Mouse (Mus musculus): ENCODE data around the gene Cyth1. TPM values are rescaled to one million over a fixed set of nuclear protein-coding genes. Genes with fewer than 3 reads are reported as not detected.
A peak's percentile ranks its signal among the peaks of the same experiment; 100 is the strongest.

Gene Cyth1
- polyA plus RNA-seq, 1 experiment: 16.1 TPM

DNA sequence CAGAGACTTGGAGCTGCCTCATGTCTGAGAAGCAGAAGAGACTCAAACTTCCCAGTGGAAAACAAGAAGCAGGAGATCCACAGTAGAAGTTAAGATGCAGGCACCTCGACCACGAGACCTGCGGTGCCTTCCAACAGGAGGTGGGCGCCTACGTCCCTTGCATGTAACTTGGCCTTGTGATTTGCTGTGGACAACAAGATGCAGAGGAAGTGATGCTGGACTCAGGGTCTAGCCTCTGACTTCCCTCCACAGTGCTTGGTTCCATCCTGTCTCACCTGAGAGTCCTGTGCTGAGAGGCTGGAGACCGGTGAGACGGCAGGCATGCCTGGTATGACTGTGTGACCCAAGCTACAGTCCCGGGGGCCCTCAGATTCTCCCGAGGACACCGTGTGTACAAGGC is 101.9 kb downstream of the Cyth1 start:
- no peak for TF ChIP-seq TCF3 (IDR thresholded peaks at IDR 0.05; ENCODE audit: insufficient read length, low read depth)
- H3K4me3 ChIP-seq: peak overlapping the region; percentile 12
- H3K27me3 ChIP-seq (ENCODE audit: control insufficient read depth, insufficient read depth, insufficient read length): no peaks in the 10 kb centered on the region
- H3ac ChIP-seq (ENCODE audit: control insufficient read depth, insufficient read length): no peak overlapping the region
- peak overlapping the region; percentile 70 for H3K4me2 ChIP-seq (ENCODE audit: low read depth)
- no peaks in the 10 kb centered on the region for H3K36me3 ChIP-seq (ENCODE audit: control insufficient read depth, insufficient read depth)
- no peaks in the 10 kb centered on the region for H3K79me2 ChIP-seq (ENCODE audit: control insufficient read depth, insufficient read depth)

GRCm38 (mm10) chr11:118145771-118146351 is 102.5 kb downstream of the Cyth1 start:
- Histone ChIP-seq H3K4me3 (peak overlapping the region; percentile 12), H3K27me3 (ENCODE audit: control insufficient read depth, insufficient read depth, insufficient read length) (no peaks in the 10 kb centered on the region), H3K4me2 (ENCODE audit: low read depth) (peak overlapping the region; percentile 70), H3K79me2 (ENCODE audit: control insufficient read depth, insufficient read depth) (no peaks in the 10 kb centered on the region), H3K36me3 (ENCODE audit: control insufficient read depth, insufficient read depth) (no peaks in the 10 kb centered on the region), H3ac (ENCODE audit: control insufficient read depth, insufficient read length) (no peak overlapping the region)
- TF ChIP-seq MAX (IDR thresholded peaks at IDR 0.05; ENCODE audit: low read depth) (no peak), SRF (IDR thresholded peaks at IDR 0.05; ENCODE audit: control insufficient read depth, insufficient read length, low read depth) (no peak), CEBPB (IDR thresholded peaks at IDR 0.05; ENCODE audit: insufficient read depth, poor library complexity, severe bottlenecking) (no peak), E2F4 (IDR thresholded peaks at IDR 0.05; ENCODE audit: insufficient read depth) (no peak), TCF12 (IDR thresholded peaks at IDR 0.05; ENCODE audit: insufficient read depth, poor library complexity, severe bottlenecking) (no peak), USF1 (IDR thresholded peaks at IDR 0.05; ENCODE audit: low read depth) (peak; percentile 67), MYOD1 (IDR thresholded peaks at IDR 0.05; ENCODE audit: control insufficient read depth in 1 of 3, insufficient read length in 2 of 3, low read depth in 2 of 3) (no peak), REST (IDR thresholded peaks at IDR 0.05; ENCODE audit: insufficient read depth, insufficient read length) (no peak), POLR2A (IDR thresholded peaks at IDR 0.05; ENCODE audit: insufficient read length, low read depth) (peak; percentile 72), POLR2AphosphoS2 (IDR thresholded peaks at IDR 0.05; ENCODE audit: insufficient read length, low read depth) (peak; percentile 30), TCF3 (IDR thresholded peaks at IDR 0.05; ENCODE audit: insufficient read length, low read depth) (no peak)

DNA sequence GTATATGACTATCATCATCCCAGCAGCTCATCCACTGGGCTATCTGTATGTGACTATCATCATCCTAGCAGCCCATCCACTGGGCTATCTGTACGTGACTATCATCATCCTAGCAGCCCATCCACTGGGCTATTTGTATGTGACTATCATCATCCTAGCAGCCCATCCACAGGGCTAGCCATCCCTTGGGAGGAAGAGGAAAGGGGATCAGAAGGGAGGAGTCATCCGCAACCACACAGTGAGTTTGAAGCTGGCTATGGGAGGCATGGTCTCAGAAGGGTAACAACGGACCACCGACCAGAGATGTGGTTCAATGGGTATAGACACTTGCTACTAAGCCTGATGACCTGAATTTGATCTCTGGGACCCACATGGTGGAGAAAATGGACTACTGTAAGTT is 103.3 kb downstream of the Cyth1 start:
- no peak overlapping the region for H3ac ChIP-seq (ENCODE audit: control insufficient read depth, insufficient read length)
- no peak for TF ChIP-seq MAX (IDR thresholded peaks at IDR 0.05; ENCODE audit: low read depth)
- TF ChIP-seq CEBPB (IDR thresholded peaks at IDR 0.05; ENCODE audit: insufficient read depth, poor library complexity, severe bottlenecking): no peak
- no peak for TF ChIP-seq REST (IDR thresholded peaks at IDR 0.05; ENCODE audit: insufficient read depth, insufficient read length)
- no peak for TF ChIP-seq MYOG (IDR thresholded peaks at IDR 0.05; ENCODE audit: control insufficient read depth in 1 of 3, insufficient read depth in 1 of 3, insufficient read length in 2 of 3, low read depth in 2 of 3)
- no peak for TF ChIP-seq POLR2AphosphoS2 (IDR thresholded peaks at IDR 0.05; ENCODE audit: insufficient read length, low read depth)
- no peak for TF ChIP-seq USF1 (IDR thresholded peaks at IDR 0.05; ENCODE audit: low read depth)
- TF ChIP-seq MYOD1 (IDR thresholded peaks at IDR 0.05; ENCODE audit: control insufficient read depth in 1 of 3, insufficient read length in 2 of 3, low read depth in 2 of 3): no peak
- TF ChIP-seq TCF3 (IDR thresholded peaks at IDR 0.05; ENCODE audit: insufficient read length, low read depth): no peak
- no peak for TF ChIP-seq SRF (IDR thresholded peaks at IDR 0.05; ENCODE audit: control insufficient read depth, insufficient read length, low read depth)
- TF ChIP-seq POLR2A (IDR thresholded peaks at IDR 0.05; ENCODE audit: insufficient read length, low read depth): no peak
- no peak for TF ChIP-seq E2F4 (IDR thresholded peaks at IDR 0.05; ENCODE audit: insufficient read depth)
- no peak overlapping the region for H3K4me3 ChIP-seq
- H3K36me3 ChIP-seq (ENCODE audit: control insufficient read depth, insufficient read depth): no peaks in the 10 kb centered on the region
- H3K79me2 ChIP-seq (ENCODE audit: control insufficient read depth, insufficient read depth): no peaks in the 10 kb centered on the region
- peak overlapping the region; percentile 70 for H3K4me2 ChIP-seq (ENCODE audit: low read depth)
- no peaks in the 10 kb centered on the region for H3K27me3 ChIP-seq (ENCODE audit: control insufficient read depth, insufficient read depth, insufficient read length)

DNA sequence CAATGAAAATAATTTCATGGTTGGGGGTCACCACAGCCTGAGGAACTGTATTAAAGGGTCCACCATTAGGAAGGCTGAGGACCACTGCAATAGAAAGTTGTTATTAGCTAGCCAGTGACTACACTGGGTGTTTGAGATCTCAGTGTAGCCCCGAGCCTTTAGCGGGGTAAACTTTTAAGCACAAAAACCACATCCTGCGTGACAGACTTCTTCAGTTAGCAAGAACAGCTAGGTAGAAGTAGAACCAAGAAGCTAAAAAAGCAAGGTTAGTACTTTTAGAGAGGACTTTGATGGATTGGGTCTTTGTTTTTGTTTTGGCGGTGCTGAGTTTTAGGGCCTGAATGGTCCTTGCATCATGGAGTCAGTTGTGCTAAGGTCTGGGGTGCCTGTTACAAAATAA is 104.7 kb downstream of the Cyth1 start:
- Histone ChIP-seq H3K79me2 (ENCODE audit: control insufficient read depth, insufficient read depth) (no peaks in the 10 kb centered on the region), H3K27me3 (ENCODE audit: control insufficient read depth, insufficient read depth, insufficient read length) (no peaks in the 10 kb centered on the region), H3K4me2 (ENCODE audit: low read depth) (no peak overlapping the region), H3K4me3 (no peak overlapping the region), H3ac (ENCODE audit: control insufficient read depth, insufficient read length) (no peak overlapping the region), H3K36me3 (ENCODE audit: control insufficient read depth, insufficient read depth) (no peaks in the 10 kb centered on the region)
- TF ChIP-seq MYOD1 (IDR thresholded peaks at IDR 0.05; ENCODE audit: control insufficient read depth in 1 of 3, insufficient read length in 2 of 3, low read depth in 2 of 3) (no peak), POLR2A (IDR thresholded peaks at IDR 0.05; ENCODE audit: insufficient read length, low read depth) (no peak), TCF3 (IDR thresholded peaks at IDR 0.05; ENCODE audit: insufficient read length, low read depth) (no peak), SRF (IDR thresholded peaks at IDR 0.05; ENCODE audit: control insufficient read depth, insufficient read length, low read depth) (no peak), REST (IDR thresholded peaks at IDR 0.05; ENCODE audit: insufficient read depth, insufficient read length) (no peak), E2F4 (IDR thresholded peaks at IDR 0.05; ENCODE audit: insufficient read depth) (no peak), USF1 (IDR thresholded peaks at IDR 0.05; ENCODE audit: low read depth) (no peak), MYOG (IDR thresholded peaks at IDR 0.05; ENCODE audit: control insufficient read depth in 1 of 3, insufficient read depth in 1 of 3, insufficient read length in 2 of 3, low read depth in 2 of 3) (no peak), MAX (IDR thresholded peaks at IDR 0.05; ENCODE audit: low read depth) (no peak), CEBPB (IDR thresholded peaks at IDR 0.05; ENCODE audit: insufficient read depth, poor library complexity, severe bottlenecking) (no peak), TCF12 (IDR thresholded peaks at IDR 0.05; ENCODE audit: insufficient read depth, poor library complexity, severe bottlenecking) (no peak), POLR2AphosphoS2 (IDR thresholded peaks at IDR 0.05; ENCODE audit: insufficient read length, low read depth) (no peak)

GRCm38 (mm10) chr11:118142547-118143165 is 105.7 kb downstream of the Cyth1 start:
- H3K79me2 ChIP-seq (ENCODE audit: control insufficient read depth, insufficient read depth): no peaks in the 10 kb centered on the region
- H3ac ChIP-seq (ENCODE audit: control insufficient read depth, insufficient read length): no peak overlapping the region
- no peak overlapping the region for H3K4me2 ChIP-seq (ENCODE audit: low read depth)
- no peaks in the 10 kb centered on the region for H3K36me3 ChIP-seq (ENCODE audit: control insufficient read depth, insufficient read depth)
- TF ChIP-seq MYOG (IDR thresholded peaks at IDR 0.05; ENCODE audit: control insufficient read depth in 1 of 3, insufficient read depth in 1 of 3, insufficient read length in 2 of 3, low read depth in 2 of 3) (no peak), POLR2AphosphoS2 (IDR thresholded peaks at IDR 0.05; ENCODE audit: insufficient read length, low read depth) (no peak), TCF3 (IDR thresholded peaks at IDR 0.05; ENCODE audit: insufficient read length, low read depth) (no peak), MYOD1 (IDR thresholded peaks at IDR 0.05; ENCODE audit: control insufficient read depth in 1 of 3, insufficient read length in 2 of 3, low read depth in 2 of 3) (no peak), SRF (IDR thresholded peaks at IDR 0.05; ENCODE audit: control insufficient read depth, insufficient read length, low read depth) (no peak), POLR2A (IDR thresholded peaks at IDR 0.05; ENCODE audit: insufficient read length, low read depth) (no peak), REST (IDR thresholded peaks at IDR 0.05; ENCODE audit: insufficient read depth, insufficient read length) (no peak), MAX (IDR thresholded peaks at IDR 0.05; ENCODE audit: low read depth) (no peak), TCF12 (IDR thresholded peaks at IDR 0.05; ENCODE audit: insufficient read depth, poor library complexity, severe bottlenecking) (no peak), USF1 (IDR thresholded peaks at IDR 0.05; ENCODE audit: low read depth) (no peak), E2F4 (IDR thresholded peaks at IDR 0.05; ENCODE audit: insufficient read depth) (no peak), CEBPB (IDR thresholded peaks at IDR 0.05; ENCODE audit: insufficient read depth, poor library complexity, severe bottlenecking) (no peak)
- no peaks in the 10 kb centered on the region for H3K27me3 ChIP-seq (ENCODE audit: control insufficient read depth, insufficient read depth, insufficient read length)
- no peak overlapping the region for H3K4me3 ChIP-seq

Data from myocyte (in vitro differentiated cells).